Mouse (Mus musculus) neural tube, embryonic 13.5 days (tissue): ENCODE results near the gene Mgat5. TPM values are rescaled to one million over a fixed set of nuclear protein-coding genes. Genes with fewer than 3 reads are reported as not detected.

ENCODE experiments used
- ATAC-seq: fragments of 200-750 bp; cut with Nextera tagmentation; 2 replicates; pipeline ENCODE4 v1.8.0; 2017; ENCODE audit warnings: low read depth, mild to moderate bottlenecking, moderate TSS enrichment, moderate library complexity
- H3K27ac ChIP-seq: fragments of 300-500 bp; sonication (generic); replicated peaks from 2 replicates; pipeline ENCODE4 v1.5.1; 2015; ENCODE audit warnings: moderate library complexity, mild to moderate bottlenecking, inconsistent platforms
- H3K27me3 ChIP-seq: fragments of 300-500 bp; sonication (generic); 2 replicates; pipeline ENCODE4 v1.6.1; 2015; ENCODE audit warnings: mild to moderate bottlenecking, inconsistent platforms
- H3K36me3 ChIP-seq: fragments of 300-500 bp; sonication (generic); 2 replicates; pipeline ENCODE4 v1.6.1; 2015; ENCODE audit warnings: mild to moderate bottlenecking, inconsistent platforms
- H3K4me1 ChIP-seq: fragments of 300-500 bp; sonication (generic); replicated peaks from 2 replicates; pipeline ENCODE4 v1.6.1; 2015; ENCODE audit warnings: inconsistent platforms
- H3K4me2 ChIP-seq: fragments of 300-500 bp; sonication (generic); 2 replicates; pipeline ENCODE4 v1.6.1; 2015; ENCODE audit warnings: inconsistent platforms, mild to moderate bottlenecking, moderate library complexity
- H3K4me3 ChIP-seq: fragments of 300-500 bp; sonication (generic); 2 replicates; pipeline ENCODE4 v1.5.1; 2015; ENCODE audit warnings: mild to moderate bottlenecking, inconsistent platforms
- H3K9ac ChIP-seq: fragments of 300-500 bp; sonication (generic); 2 replicates; pipeline ENCODE4 v1.6.1; 2015; ENCODE audit warnings: moderate library complexity, mild to moderate bottlenecking, inconsistent platforms
- H3K9me3 ChIP-seq: fragments of 300-500 bp; sonication (generic); 2 replicates; pipeline ENCODE4 v1.6.1; 2016; ENCODE audit warnings: inconsistent platforms
- WGBS: fragments of 180-500 bp; shearing (Covaris S2); methylation state at CpG from one replicate; pipeline ENCODE4 v1.1.7; 2015; 5-methylcytosine and 5-hydroxymethylcytosine counted together
- polyA plus RNA-seq: library from polyadenylated mRNA; unstranded; fragments of >200 nt; fragmentation: Nextera tagmentation; extraction: Ambion mirVana; gene quantifications from 2 replicates; pipeline ENCODE4 v1.2.1, GENCODE M21; 2015

Gene Mgat5
- polyA plus RNA-seq, 1 experiment from 2014 or later: 11.2 TPM

GRCm38 (mm10) chr1:127328354-127328875 is 123.6 kb downstream of the Mgat5 start:
- Histone ChIP-seq H3K4me2 (no peak overlapping the region), H3K27me3 (no peaks in the 10 kb centered on the region), H3K9me3 (no peaks in the 10 kb centered on the region), H3K9ac (no peak overlapping the region), H3K4me1 (peaks cover 38% of the 10 kb centered on the region), H3K4me3 (no peak overlapping the region), H3K27ac (peak overlapping the region; percentile 55), H3K36me3 (peaks cover 11% of the 10 kb centered on the region)
- 40% methylated on average over 5 of the region's 5 CpGs for WGBS
- 0 out of 2 replicates have a peak, but pooled peaks have one; percentile 57 for ATAC-seq

GRCm38 (mm10) chr1:127329810-127330209 is 125.0 kb downstream of the Mgat5 start:
- Histone ChIP-seq H3K9ac (no peak overlapping the region), H3K4me1 (peaks cover 38% of the 10 kb centered on the region), H3K9me3 (no peaks in the 10 kb centered on the region), H3K27ac (no peak overlapping the region), H3K4me2 (no peak overlapping the region), H3K36me3 (no peaks in the 10 kb centered on the region), H3K4me3 (no peak overlapping the region), H3K27me3 (no peaks in the 10 kb centered on the region)
- ATAC-seq: no peak
- WGBS: 76% methylated on average over 6 of the region's 6 CpGs

DNA sequence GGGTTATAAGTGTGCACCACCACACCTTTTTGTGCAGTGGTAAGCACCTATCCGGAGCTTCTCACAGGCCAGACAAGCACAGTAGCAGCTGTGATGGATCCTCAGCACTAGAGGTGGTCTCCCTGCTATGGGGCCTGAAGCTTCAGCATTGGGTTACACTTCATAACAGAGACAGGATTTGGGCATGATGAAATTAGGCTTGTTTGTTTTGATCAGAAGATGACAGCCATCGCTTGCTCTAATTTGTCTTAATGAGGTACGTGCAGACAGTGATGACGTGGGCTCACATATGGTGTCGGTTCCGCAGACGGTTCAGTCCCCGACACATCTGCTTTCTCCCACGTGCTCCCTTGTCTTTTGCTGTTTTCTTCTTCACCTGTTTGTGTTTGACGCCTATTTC is 132.9 kb downstream of the Mgat5 start:
- no peak for ATAC-seq
- Histone ChIP-seq H3K4me3 (no peak overlapping the region), H3K9me3 (no peaks in the 10 kb centered on the region), H3K36me3 (no peaks in the 10 kb centered on the region), H3K4me2 (no peak overlapping the region), H3K27ac (0 out of 2 replicates have a peak overlapping the region, but pooled peaks have one; percentile 3), H3K27me3 (no peaks in the 10 kb centered on the region), H3K9ac (no peak overlapping the region), H3K4me1 (peaks cover 15% of the 10 kb centered on the region)
- 83% methylated on average over 10 of the region's 10 CpGs for whole genome bisulfite sequencing

DNA sequence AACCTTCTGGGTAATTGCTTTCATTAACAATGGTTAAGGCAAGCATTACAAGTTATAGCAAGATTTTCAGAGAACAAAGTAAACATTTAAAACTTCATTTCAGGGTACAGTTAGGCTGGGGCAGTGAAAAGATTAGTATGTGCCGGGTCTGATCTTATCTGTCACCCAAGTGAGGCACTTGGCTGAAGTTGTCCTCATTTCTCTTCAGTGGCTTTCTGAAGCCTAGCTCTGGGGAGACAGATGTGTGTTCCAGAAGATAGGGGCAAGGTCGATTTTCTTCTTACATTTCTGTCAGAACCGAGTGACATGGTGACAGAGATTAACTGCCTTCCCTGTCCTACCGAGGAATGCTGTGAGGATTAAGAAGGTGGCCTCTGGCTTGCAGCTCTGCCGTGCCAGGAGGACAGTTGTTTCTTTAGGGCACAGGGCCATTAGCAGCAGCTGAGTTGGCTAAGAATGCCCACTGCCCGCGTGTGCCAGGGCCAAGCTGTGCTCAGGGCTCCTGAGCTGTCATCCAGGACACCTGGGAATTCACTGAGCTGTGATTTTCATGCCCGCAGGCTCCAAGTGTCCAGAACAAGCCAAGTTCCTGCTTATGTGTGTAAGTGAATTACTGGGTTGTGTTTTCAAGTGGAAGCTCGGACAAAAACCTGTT is 134.1 kb downstream of the Mgat5 start:
- Histone ChIP-seq H3K36me3 (no peaks in the 10 kb centered on the region), H3K9ac (no peak overlapping the region), H3K4me1 (peaks cover 15% of the 10 kb centered on the region), H3K27ac (no peak overlapping the region), H3K4me2 (no peak overlapping the region), H3K27me3 (no peaks in the 10 kb centered on the region), H3K4me3 (no peak overlapping the region), H3K9me3 (no peaks in the 10 kb centered on the region)
- ATAC-seq: no peak
- 66% methylated on average over 9 of the region's 9 CpGs for WGBS

DNA sequence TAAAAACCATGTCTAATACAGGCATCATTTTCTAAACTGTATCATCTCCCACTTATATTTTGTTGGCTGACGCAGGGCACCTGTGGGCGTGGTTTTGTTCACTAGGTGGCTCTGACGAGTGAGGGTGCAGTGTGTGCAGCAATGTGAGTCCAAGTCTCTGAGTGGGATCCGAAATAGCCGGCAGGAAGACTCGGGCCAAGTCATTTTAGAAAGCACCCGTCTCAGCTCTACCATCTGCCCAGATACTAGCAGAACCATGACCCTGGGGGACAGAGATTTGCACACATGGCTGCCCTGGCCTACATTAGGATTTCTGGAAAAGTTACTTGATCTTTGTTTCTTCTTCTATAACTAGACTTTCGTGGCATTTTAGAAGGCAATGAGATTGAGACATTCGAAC is 135.5 kb downstream of the Mgat5 start:
- peaks cover 15% of the 10 kb centered on the region for H3K4me1 ChIP-seq
- H3K4me3 ChIP-seq: no peak overlapping the region
- 89% methylated on average over 9 of the region's 9 CpGs for WGBS
- H3K27ac ChIP-seq: no peak overlapping the region
- no peak overlapping the region for H3K9ac ChIP-seq
- no peaks in the 10 kb centered on the region for H3K27me3 ChIP-seq
- H3K36me3 ChIP-seq: no peaks in the 10 kb centered on the region
- H3K9me3 ChIP-seq: no peaks in the 10 kb centered on the region
- no peak overlapping the region for H3K4me2 ChIP-seq
- no peak for ATAC-seq

- H3K36me3 ChIP-seq: no peaks in the 10 kb centered on the region
- no peaks in the 10 kb centered on the region for H3K9me3 ChIP-seq
- 86% methylated on average over 9 of the region's 9 CpGs for WGBS
These were observed 140.1 kb downstream of the Mgat5 start for GRCm38 (mm10) chr1:127344913-127345312.

DNA sequence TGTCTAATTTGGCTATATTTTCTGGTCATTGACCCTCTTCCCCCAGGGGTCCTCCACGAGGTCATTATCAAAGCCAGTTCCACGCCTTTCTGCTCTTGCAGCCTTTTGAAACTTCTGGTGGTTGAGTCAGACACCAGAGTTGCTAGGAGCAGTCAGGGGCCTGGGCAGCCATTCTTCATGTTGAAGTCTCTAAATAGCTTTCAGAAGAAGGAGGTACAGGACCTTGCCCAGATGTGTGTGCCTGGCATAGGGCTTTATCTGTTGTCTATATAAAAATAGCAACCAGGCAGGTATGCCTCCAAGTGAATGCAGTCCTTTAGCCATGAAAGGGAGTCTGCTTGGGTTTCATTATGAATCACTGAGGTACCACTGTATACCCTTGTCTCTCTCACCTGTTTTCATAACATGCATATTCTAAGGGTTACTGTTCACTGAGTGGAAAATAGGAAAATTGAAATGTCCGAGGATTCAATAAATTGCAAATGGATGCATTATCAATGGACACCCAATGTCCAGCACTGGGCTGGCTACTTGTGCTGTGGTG is 141.9 kb downstream of the Mgat5 start:
- Histone ChIP-seq H3K4me3 (no peak overlapping the region), H3K9ac (no peak overlapping the region), H3K4me1 (peaks cover 24% of the 10 kb centered on the region), H3K36me3 (no peaks in the 10 kb centered on the region), H3K27me3 (no peaks in the 10 kb centered on the region), H3K9me3 (no peaks in the 10 kb centered on the region), H3K27ac (no peak overlapping the region), H3K4me2 (no peak overlapping the region)
- no peak for ATAC-seq
- WGBS: 54% methylated on average over 3 of the region's 3 CpGs

More at GRCm38 (mm10) chr1:127344913-127345312, 140.1 kb downstream of the Mgat5 start:
- ATAC-seq: no peak
- H3K4me3 ChIP-seq: no peak overlapping the region
- H3K4me2 ChIP-seq: no peak overlapping the region
- no peaks in the 10 kb centered on the region for H3K27me3 ChIP-seq
- peaks cover 24% of the 10 kb centered on the region for H3K4me1 ChIP-seq
- no peak overlapping the region for H3K27ac ChIP-seq
- no peak overlapping the region for H3K9ac ChIP-seq

- Histone ChIP-seq H3K9ac (no peak overlapping the region), H3K4me1 (peaks cover 24% of the 10 kb centered on the region), H3K36me3 (no peaks in the 10 kb centered on the region), H3K4me2 (no peak overlapping the region), H3K27me3 (no peaks in the 10 kb centered on the region), H3K27ac (peak overlapping the region; percentile 64), H3K9me3 (no peaks in the 10 kb centered on the region), H3K4me3 (no peak overlapping the region)
- no peak for ATAC-seq
- WGBS: 85% methylated on average over 3 of the region's 3 CpGs
These were observed 143.2 kb downstream of the Mgat5 start for GRCm38 (mm10) chr1:127347878-127348620.

DNA sequence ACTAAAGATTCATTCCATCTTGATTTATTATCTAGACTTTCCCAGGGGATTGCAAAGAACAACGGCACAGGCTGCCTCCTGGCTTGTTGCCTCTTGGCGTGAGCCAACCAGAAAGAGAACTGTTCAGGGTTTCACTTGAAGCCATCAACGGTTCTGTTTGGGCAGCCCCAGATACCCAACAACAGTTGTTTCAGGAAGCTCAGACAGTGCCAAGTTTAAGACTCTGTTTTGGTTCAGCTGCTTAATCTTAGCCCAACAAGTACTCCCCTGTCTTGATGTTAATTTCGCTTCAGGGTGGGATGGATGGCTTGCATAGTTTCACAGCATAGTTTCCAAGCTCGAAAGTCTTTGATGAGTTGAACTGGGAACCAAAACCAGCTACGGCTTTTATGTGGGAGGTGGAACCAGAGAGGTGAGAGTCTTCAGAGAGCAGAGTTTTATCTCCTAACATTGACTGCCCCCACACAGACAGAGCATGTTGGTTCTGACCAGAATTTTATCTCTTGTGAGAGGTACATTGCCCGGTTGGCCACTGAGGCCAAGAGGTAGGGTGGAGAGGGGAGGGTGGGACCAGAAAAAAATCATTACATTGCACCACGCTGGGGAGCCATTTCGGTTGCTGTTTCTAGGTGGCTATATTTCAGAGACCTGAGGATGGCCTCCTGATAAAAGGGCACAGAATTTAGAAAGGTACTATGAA is 144.0 kb downstream of the Mgat5 start:
- H3K4me3 ChIP-seq: no peak overlapping the region
- peak overlapping the region; percentile 43; the same call in 1 of the 2 replicates for H3K27ac ChIP-seq
- no peaks in the 10 kb centered on the region for H3K36me3 ChIP-seq
- 58% methylated on average over 9 of the region's 9 CpGs for WGBS
- H3K9me3 ChIP-seq: no peaks in the 10 kb centered on the region
- H3K4me2 ChIP-seq: no peak overlapping the region
- ATAC-seq: peak; percentile 86
- H3K4me1 ChIP-seq: peaks cover 29% of the 10 kb centered on the region
- no peaks in the 10 kb centered on the region for H3K27me3 ChIP-seq
- H3K9ac ChIP-seq: no peak overlapping the region

GRCm38 (mm10) chr1:127351380-127352057 is 146.7 kb downstream of the Mgat5 start:
- ATAC-seq: no peak
- H3K4me1 ChIP-seq: peaks cover 26% of the 10 kb centered on the region
- 92% methylated on average over 12 of the region's 12 CpGs for WGBS

DNA sequence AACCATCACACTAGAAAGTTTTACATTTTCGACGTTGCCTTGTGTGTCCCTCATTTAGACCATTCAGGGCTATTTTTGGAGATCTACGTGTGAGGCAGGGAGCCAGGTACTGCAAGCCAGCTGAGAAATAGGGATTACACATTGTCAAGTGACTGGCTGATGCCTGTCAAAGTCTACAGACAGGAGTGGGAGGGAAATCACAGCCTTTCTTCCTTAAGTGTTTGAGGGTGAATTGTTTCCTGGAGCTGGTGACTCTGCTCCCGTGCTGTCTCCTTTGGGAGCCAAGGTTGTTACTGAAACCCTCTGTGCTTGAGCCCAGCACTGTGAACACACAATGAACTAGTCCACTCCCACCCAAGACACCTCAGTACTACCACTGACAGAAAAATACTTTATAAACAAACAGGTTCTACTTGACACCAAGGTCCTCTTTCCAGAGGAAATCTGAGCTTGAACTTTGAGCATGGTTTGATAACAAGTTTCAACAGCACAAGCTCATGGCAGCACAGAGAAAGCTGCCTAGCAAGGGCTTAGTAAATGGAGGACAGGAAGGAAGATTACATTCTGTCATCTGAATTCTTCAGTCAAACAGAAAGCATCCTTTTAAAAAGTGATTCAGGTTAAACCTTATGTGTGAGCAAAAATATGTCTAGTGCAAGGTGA is 147.4 kb downstream of the Mgat5 start:
- H3K4me3 ChIP-seq: no peak overlapping the region
- H3K9ac ChIP-seq: no peak overlapping the region
- H3K4me2 ChIP-seq: no peak overlapping the region
- WGBS: 84% methylated on average over 4 of the region's 4 CpGs
- ATAC-seq: no peak
- H3K9me3 ChIP-seq: no peaks in the 10 kb centered on the region
- peaks cover 24% of the 10 kb centered on the region for H3K4me1 ChIP-seq
- H3K27me3 ChIP-seq: no peaks in the 10 kb centered on the region
- H3K36me3 ChIP-seq: no peaks in the 10 kb centered on the region
- H3K27ac ChIP-seq: no peak overlapping the region

More at GRCm38 (mm10) chr1:127351380-127352057, 146.7 kb downstream of the Mgat5 start:
- H3K27ac ChIP-seq: no peak overlapping the region
- no peak overlapping the region for H3K9ac ChIP-seq
- H3K4me2 ChIP-seq: no peak overlapping the region
- no peaks in the 10 kb centered on the region for H3K36me3 ChIP-seq
- H3K27me3 ChIP-seq: no peaks in the 10 kb centered on the region
- no peak overlapping the region for H3K4me3 ChIP-seq
- no peaks in the 10 kb centered on the region for H3K9me3 ChIP-seq
